Mouse (Mus musculus) ES-E14 (cell line): ENCODE data around the gene Sorcs1. TPM values are rescaled to one million over a fixed set of nuclear protein-coding genes. Genes with fewer than 3 reads are reported as not detected.

ENCODE experiments used
- DNase-seq: peaks from one replicate; pipeline ENCODE4 v3.0.0-alpha.2; 2013; ENCODE audit warnings: low read depth, low spot score
- H3K27ac ChIP-seq: 2 replicates; pipeline ENCODE4 v1.5.1; 2012; ENCODE audit warnings: low read depth, mild to moderate bottlenecking, low read length, moderate library complexity, mixed read lengths; ENCODE audit not compliant: poor library complexity, insufficient read depth, severe bottlenecking
- H3K36me3 ChIP-seq: 2 replicates; pipeline ENCODE4 v1.6.1; 2012; ENCODE audit warnings: mild to moderate bottlenecking, low read length, moderate library complexity, mixed read lengths; ENCODE audit not compliant: control insufficient read depth, poor library complexity, insufficient read depth, severe bottlenecking
- H3K4me1 ChIP-seq, 2 experiments: fragments of 150-350 bp in 1 of 2; sonication (generic) in 1 of 2; 2 replicates each; pipeline ENCODE4 v1.6.1; 2012; ENCODE audit warnings: low read length in 2 of 2, mild to moderate bottlenecking in 1 of 2, mixed read lengths in 1 of 2; ENCODE audit not compliant: control insufficient read depth in 2 of 2, insufficient read depth in 2 of 2, poor library complexity in 1 of 2
- H3K4me3 ChIP-seq, 2 experiments: fragments of 150-350 bp in 1 of 2; sonication (generic) in 1 of 2; 2 replicates each; pipeline ENCODE4 v1.5.1; 2012; ENCODE audit warnings: low read length in 2 of 2, low read depth in 1 of 2, mild to moderate bottlenecking in 1 of 2, mixed read lengths in 1 of 2; ENCODE audit not compliant: insufficient read depth in 1 of 2, poor library complexity in 1 of 2, severe bottlenecking in 1 of 2
- H3K9ac ChIP-seq: 2 replicates; pipeline ENCODE4 v1.6.1; 2012; ENCODE audit warnings: low read depth, mild to moderate bottlenecking, low read length, mixed read lengths; ENCODE audit not compliant: poor library complexity, insufficient read depth, severe bottlenecking
- H3K9me3 ChIP-seq: fragments of 150-350 bp; sonication (generic); 2 replicates; pipeline ENCODE4 v1.6.1; 2012; ENCODE audit warnings: low read depth, mild to moderate bottlenecking, low read length; ENCODE audit not compliant: control insufficient read depth, insufficient read depth
- CHD2 ChIP-seq: IDR thresholded peaks from 2 replicates; pipeline ENCODE4 v1.6.1; 2014; ENCODE audit warnings: mild to moderate bottlenecking, low read depth, low read length, inconsistent platforms
- HCFC1 ChIP-seq: IDR thresholded peaks from 2 replicates; pipeline ENCODE4 v1.6.1; 2012; ENCODE audit warnings: low read length, inconsistent platforms, borderline replicate concordance; ENCODE audit not compliant: insufficient read depth
- MAFK ChIP-seq: IDR thresholded peaks from 2 replicates; pipeline ENCODE4 v1.6.1; 2014; ENCODE audit warnings: mild to moderate bottlenecking, low read depth, low read length, inconsistent platforms; ENCODE audit not compliant: insufficient read depth
- ZC3H11A ChIP-seq: IDR thresholded peaks from 2 replicates; pipeline ENCODE4 v1.6.1; 2012; ENCODE audit warnings: low read depth, mild to moderate bottlenecking, inconsistent platforms, low read length, borderline replicate concordance
- ZNF384 ChIP-seq: IDR thresholded peaks from 2 replicates; pipeline ENCODE4 v1.6.1; 2012; ENCODE audit warnings: low read depth, low read length, inconsistent platforms
- in situ Hi-C, 2 experiments: fragments of 600-800 bp; cut with MboI; formaldehyde crosslinking; loops; one replicate each; pipeline ENCODE4 v1.15.1; 2025; ENCODE audit warnings: low sequenced_read_pairs in 2 of 2, inconsistent platforms in 1 of 2; ENCODE audit not compliant: unreplicated experiment in 2 of 2
- total RNA-seq: library from RNA; depleted of rRNA; stranded (reverse); fragments of 300-350 nt; gene quantifications from 2 replicates; pipeline ENCODE4 v1.2.3, GENCODE M21; 2012; rRNA removed

Gene Sorcs1
- 0.09 TPM in 1 of 2 replicates, not detected in the other for total RNA-seq

DNA sequence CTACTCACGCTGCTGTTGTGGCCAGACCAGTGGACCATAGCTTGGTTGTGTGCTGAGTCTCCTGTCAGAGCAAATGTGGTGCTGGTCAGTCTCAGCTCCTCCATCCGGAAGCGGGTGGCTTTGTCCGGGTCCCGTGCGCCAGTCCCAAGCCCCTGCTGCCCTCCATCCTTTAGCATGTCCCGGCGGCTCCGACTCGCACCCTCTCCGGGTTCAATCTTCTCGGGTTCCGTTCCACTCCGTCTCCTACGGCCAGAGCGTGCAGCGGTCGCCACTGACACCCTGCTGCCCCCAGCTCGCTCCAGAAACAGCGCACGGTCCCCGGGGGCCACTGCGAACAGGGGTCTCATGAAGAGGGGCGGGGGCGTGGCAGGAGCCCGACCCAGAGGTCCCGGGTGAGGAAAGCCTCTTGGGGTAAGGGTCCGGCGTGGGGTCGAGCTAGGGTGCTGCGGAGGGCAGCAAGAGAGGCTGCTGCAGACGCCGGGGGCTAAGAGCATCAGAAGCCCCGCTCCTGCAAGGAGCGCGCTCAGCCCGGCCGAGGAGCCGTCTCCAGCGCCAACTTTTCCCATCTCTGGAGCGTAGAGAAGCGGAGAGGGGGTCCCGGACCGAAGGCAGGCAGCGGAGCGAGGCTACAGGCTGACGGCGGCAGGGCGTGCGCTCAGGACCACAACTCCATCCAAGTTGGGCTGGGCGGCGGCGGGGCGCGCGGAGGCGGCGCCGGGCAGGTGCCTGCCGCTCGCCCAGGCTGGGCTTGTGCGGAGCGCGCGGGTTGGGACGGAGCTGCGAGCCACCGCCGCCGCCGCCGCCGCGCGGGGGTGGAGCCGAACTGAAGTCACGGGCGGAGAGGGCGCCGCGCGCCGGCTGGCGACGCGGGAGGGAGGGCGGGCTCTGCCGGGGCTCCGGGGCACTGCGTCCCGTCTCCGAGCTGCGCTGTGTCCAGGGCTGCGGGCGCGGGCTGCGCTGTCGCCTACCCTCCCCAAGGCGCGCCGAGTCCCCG, at the start of gene Sorcs1:
Gene Sorcs1, minus strand, starts transcription at position 744 of the 994 bp plus-strand sequence.
- peak; percentile 35 for DNase-seq
- Histone ChIP-seq H3K27ac (no peak within 1 kb of the TSS), H3K4me1 (no peaks in the 10 kb centered on the region), H3K4me3 (peak within 1 kb of the TSS; percentile 64 to 86), H3K36me3 (no peaks in the 10 kb centered on the region), H3K9me3 (no peaks in the 10 kb centered on the region), H3K9ac (peak within 1 kb of the TSS; percentile 66)
- TF ChIP-seq CHD2: no peak
- in situ Hi-C loops: no loop called here

GRCm38 (mm10) chr19:50683277-50683676, 4.8 kb upstream of the Sorcs1 start:
- no peak for TF ChIP-seq CHD2
- no peak for TF ChIP-seq ZC3H11A
- no peak for TF ChIP-seq ZNF384
- TF ChIP-seq MAFK: no peak
- no peak for TF ChIP-seq HCFC1

GRCm38 (mm10) chr19:50678946-50679345, 500 bp upstream of the Sorcs1 start:
- Histone ChIP-seq H3K9ac (peak overlapping the region; percentile 66), H3K36me3 (no peaks in the 10 kb centered on the region), H3K4me3 (peak overlapping the region; percentile 64 to 86), H3K9me3 (no peaks in the 10 kb centered on the region), H3K27ac (no peak overlapping the region), H3K4me1 (no peaks in the 10 kb centered on the region)
- TF ChIP-seq MAFK: no peak
- TF ChIP-seq HCFC1: no peak
- no peak for TF ChIP-seq ZNF384
- TF ChIP-seq ZC3H11A: no peak
- TF ChIP-seq CHD2: no peak
- DNase-seq: peak; percentile 7
- in situ Hi-C loops: no loop called here

More at GRCm38 (mm10) chr19:50683277-50683676, 4.8 kb upstream of the Sorcs1 start:
- in situ Hi-C loops: no loop called here
- Histone ChIP-seq H3K9ac (no peak overlapping the region), H3K4me3 (no peak overlapping the region), H3K9me3 (no peaks in the 10 kb centered on the region), H3K36me3 (no peaks in the 10 kb centered on the region), H3K27ac (no peak overlapping the region), H3K4me1 (no peaks in the 10 kb centered on the region)
- DNase-seq: no peak

DNA sequence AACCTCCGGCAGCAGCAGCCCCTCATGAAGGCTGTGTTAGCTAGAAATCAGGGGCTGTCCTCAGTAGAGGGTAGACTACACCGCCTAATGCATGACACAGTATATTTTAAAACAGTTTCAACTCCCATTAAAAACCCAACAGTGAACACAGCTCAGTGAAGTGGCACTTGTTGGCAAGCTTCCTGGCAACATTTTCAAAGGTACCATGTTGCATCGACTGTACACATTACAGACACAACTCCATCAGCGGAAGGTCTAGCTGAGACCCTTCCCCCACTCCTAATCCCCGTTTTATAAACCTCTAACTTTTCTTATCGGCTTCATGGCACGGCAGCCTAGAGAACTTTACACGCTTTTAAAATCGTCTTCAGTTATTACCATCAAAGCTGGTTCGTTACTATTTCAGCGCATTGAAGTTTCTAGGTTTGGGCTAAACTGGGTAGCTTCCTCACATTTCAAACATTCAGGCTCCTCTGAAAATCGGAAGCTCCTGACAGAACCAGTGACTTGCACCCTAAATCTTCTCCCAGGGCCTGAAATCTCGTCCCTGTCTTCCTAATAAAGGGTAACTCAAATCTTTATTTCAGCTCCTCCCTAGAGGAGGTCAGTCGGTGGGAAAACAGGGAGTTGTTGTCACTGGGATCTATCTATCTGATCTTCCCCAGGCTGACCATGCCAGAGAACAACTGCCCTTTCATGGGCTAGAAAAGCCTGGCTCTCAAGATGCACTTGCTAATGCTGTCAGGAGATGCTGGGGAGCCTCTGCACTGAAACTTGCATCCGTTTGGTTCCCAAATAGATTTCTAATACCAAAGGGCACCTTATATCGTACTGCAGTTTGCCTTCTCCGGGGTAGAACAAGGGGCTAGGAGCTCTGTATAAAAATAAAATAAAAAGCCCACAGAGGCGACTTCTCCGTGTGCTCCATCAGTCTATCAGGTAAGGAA, 1.6 kb downstream of the Sorcs1 start:
- TF ChIP-seq HCFC1: no peak
- TF ChIP-seq MAFK: no peak
- TF ChIP-seq ZNF384: no peak
- TF ChIP-seq CHD2: no peak
- TF ChIP-seq ZC3H11A: no peak
- no peak overlapping the region for H3K4me3 ChIP-seq
- in situ Hi-C loops: no loop called here

More for the DNA sequence above, 1.6 kb downstream of the Sorcs1 start:
- Histone ChIP-seq H3K36me3 (no peaks in the 10 kb centered on the region), H3K9me3 (no peaks in the 10 kb centered on the region), H3K9ac (no peak overlapping the region), H3K4me1 (no peaks in the 10 kb centered on the region), H3K27ac (no peak overlapping the region)
- DNase-seq: no peak
